Mouse (Mus musculus): ENCODE results near the gene Ccdc13. TPM values are rescaled to one million over a fixed set of nuclear protein-coding genes. Genes with fewer than 3 reads are reported as not detected.

Ccdc13 gene
- total and polyA plus RNA-seq, 3 experiments, result 0.25 TPM; not detected in 2

GRCm38 (mm10) chr9:121856649-121857416 lies 17.6 kb upstream of the Ccdc13 start:
- Histone ChIP-seq H3K4me1 (ENCODE audit: control insufficient read depth in 1 of 2, insufficient read depth in 2 of 2) (peaks cover 0 to 27% of the 10 kb centered on the region in 2 experiments; a peak in 2 of 4 replicates), H3K4me2 (ENCODE audit: insufficient read depth, low read depth, poor library complexity, severe bottlenecking) (peak overlapping the region; percentile 85), H3K9me3 (replicated peaks; ENCODE audit: low read length) (no peaks in the 10 kb centered on the region), H3K36me3 (replicated peaks in 1 of 2; ENCODE audit: control insufficient read depth in 1 of 2, insufficient read depth in 1 of 2, low read length in 1 of 2) (peaks cover 2 to 37% of the 10 kb centered on the region in 2 experiments), H3K79me2 (replicated peaks; ENCODE audit: control insufficient read depth, extremely low read depth, insufficient read depth, poor library complexity, severe bottlenecking) (no peaks in the 10 kb centered on the region; the same call in 1 of the 2 replicates), H3K9ac (ENCODE audit: insufficient read depth, low read depth) (peak overlapping the region; percentile 84), H3K27me3 (replicated peaks) (no peaks in the 10 kb centered on the region), H3K27ac (ENCODE audit: insufficient read depth, low read depth) (peak overlapping the region; percentile 9; the same call in 1 of the 2 replicates), H3K4me3 (replicated peaks in 1 of 3; ENCODE audit: low read depth in 2 of 3, low read length in 2 of 3, poor library complexity in 1 of 3) (peak overlapping the region; percentile 71 to 94 (median 89))
- dilution Hi-C loops (cut with MboI; ENCODE audit: extremely low pct_ligation_motif_present, extremely low pct_unique_long_range_greater_than_20kb, low sequenced_read_pairs) (no loop called here), in situ Hi-C loops (cut with MboI; ENCODE audit: low pct_ligation_motif_present, low pct_unique_long_range_greater_than_20kb, low sequenced_read_pairs) (no loop called here)
- TF ChIP-seq SMC3 (IDR thresholded peaks at IDR 0.05; ENCODE audit: low read depth, low read length), result no peak
- no peak for TF ChIP-seq MXI1 (IDR thresholded peaks at IDR 0.05; ENCODE audit: low read depth, low read length)
- no peak for TF ChIP-seq CTCF (conservative IDR thresholded peaks at IDR 0.05 in 1 of 2, IDR thresholded peaks at IDR 0.05 in 1 of 2; ENCODE audit: low read depth in 2 of 2, low read length in 2 of 2)
- TF ChIP-seq EP300 (IDR thresholded peaks at IDR 0.05; ENCODE audit: low read length), result no peak
- no peak for TF ChIP-seq CHD1 (IDR thresholded peaks at IDR 0.05; ENCODE audit: low read depth, low read length)
- TF ChIP-seq POLR2A (IDR thresholded peaks at IDR 0.05; ENCODE audit: low read depth, low read length), result no peak
- no peak for TF ChIP-seq ELF1 (IDR thresholded peaks at IDR 0.05; ENCODE audit: low read depth, low read length)
- TF ChIP-seq BHLHE40 (IDR thresholded peaks at IDR 0.05; ENCODE audit: low read depth, low read length), result no peak
- TF ChIP-seq MAX (IDR thresholded peaks at IDR 0.05; ENCODE audit: low read length), result no peak
- TF ChIP-seq USF1 (IDR thresholded peaks at IDR 0.05; ENCODE audit: low read depth, low read length), result no peak
- TF ChIP-seq TCF12 (IDR thresholded peaks at IDR 0.05; ENCODE audit: low read depth, low read length), result no peak
- TF ChIP-seq NRF1 (IDR thresholded peaks at IDR 0.05; ENCODE audit: low read depth, low read length), result no peak
- no peak for TF ChIP-seq ETS1 (conservative IDR thresholded peaks at IDR 0.05; ENCODE audit: low read depth, low read length)
- TF ChIP-seq RAD21 (IDR thresholded peaks at IDR 0.05; ENCODE audit: low read depth, low read length), result no peak
- TF ChIP-seq GABPA (IDR thresholded peaks at IDR 0.05; ENCODE audit: insufficient replicate concordance, low read depth, low read length), result no peak
- TF ChIP-seq ZC3H11A (IDR thresholded peaks at IDR 0.05; ENCODE audit: low read depth, low read length), result no peak
- TF ChIP-seq USF2 (conservative IDR thresholded peaks at IDR 0.05; ENCODE audit: low read depth, low read length), result no peak
- TF ChIP-seq MYC (IDR thresholded peaks at IDR 0.05; ENCODE audit: low read depth, low read length), result no peak
- DNase-seq (ENCODE audit: extremely low read depth), result peak; percentile 24

DNA sequence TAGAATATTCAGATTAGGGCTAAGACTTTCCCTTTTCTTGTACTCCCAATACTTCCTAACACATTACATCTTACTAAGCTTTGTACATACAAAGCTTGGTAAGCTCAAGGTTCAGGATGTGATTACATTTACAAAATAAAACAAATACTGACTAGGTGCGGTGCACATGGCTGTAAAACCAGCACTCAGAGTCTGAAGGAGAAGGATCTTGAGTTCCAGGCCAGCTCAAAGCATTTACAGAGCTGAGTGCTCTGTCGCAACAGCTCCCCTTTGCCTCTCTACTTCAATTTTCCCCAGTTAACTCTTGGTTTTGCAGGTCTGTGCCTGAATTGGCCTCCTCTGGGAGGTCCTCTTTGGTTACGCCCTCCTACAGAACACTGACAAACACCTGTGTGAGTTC lies 15.0 kb upstream of the Ccdc13 start:
- no peak overlapping the region for H3K4me2 ChIP-seq (ENCODE audit: insufficient read depth, low read depth, poor library complexity, severe bottlenecking)
- H3K4me3 ChIP-seq (replicated peaks in 1 of 3; ENCODE audit: low read depth in 2 of 3, low read length in 2 of 3, poor library complexity in 1 of 3), result no peak overlapping the region
- in situ Hi-C loops (cut with MboI; ENCODE audit: low pct_ligation_motif_present, low pct_unique_long_range_greater_than_20kb, low sequenced_read_pairs), result no loop called here
- dilution Hi-C loops (cut with MboI; ENCODE audit: extremely low pct_ligation_motif_present, extremely low pct_unique_long_range_greater_than_20kb, low sequenced_read_pairs), result no loop called here
- H3K9ac ChIP-seq (ENCODE audit: insufficient read depth, low read depth), result no peak overlapping the region
- H3K4me1 ChIP-seq (ENCODE audit: control insufficient read depth in 1 of 2, insufficient read depth in 2 of 2), result peaks cover 0 to 27% of the 10 kb centered on the region in 2 experiments; a peak in 2 of 4 replicates
- H3K36me3 ChIP-seq (replicated peaks in 1 of 2; ENCODE audit: control insufficient read depth in 1 of 2, insufficient read depth in 1 of 2, low read length in 1 of 2), result peaks cover 12 to 56% of the 10 kb centered on the region in 2 experiments
- H3K27me3 ChIP-seq (replicated peaks), result no peaks in the 10 kb centered on the region
- no peaks in the 10 kb centered on the region; the same call in 1 of the 2 replicates for H3K79me2 ChIP-seq (replicated peaks; ENCODE audit: control insufficient read depth, extremely low read depth, insufficient read depth, poor library complexity, severe bottlenecking)
- no peak overlapping the region for H3K27ac ChIP-seq (ENCODE audit: insufficient read depth, low read depth)
- no peak for DNase-seq (ENCODE audit: extremely low read depth)
- H3K9me3 ChIP-seq (replicated peaks; ENCODE audit: low read length), result no peaks in the 10 kb centered on the region
- TF ChIP-seq NRF1 (IDR thresholded peaks at IDR 0.05; ENCODE audit: low read depth, low read length) (no peak), RCOR1 (conservative IDR thresholded peaks at IDR 0.05; ENCODE audit: low read depth, low read length) (no peak), TCF12 (IDR thresholded peaks at IDR 0.05; ENCODE audit: low read depth, low read length) (no peak), ZNF384 (IDR thresholded peaks at IDR 0.05; ENCODE audit: low read depth, low read length) (no peak), BHLHE40 (IDR thresholded peaks at IDR 0.05; ENCODE audit: low read depth, low read length) (no peak), MAFK (IDR thresholded peaks at IDR 0.05; ENCODE audit: insufficient replicate concordance, low read length) (no peak), MYC (IDR thresholded peaks at IDR 0.05; ENCODE audit: low read depth, low read length) (no peak), ETS1 (conservative IDR thresholded peaks at IDR 0.05; ENCODE audit: low read depth, low read length) (no peak), EP300 (IDR thresholded peaks at IDR 0.05; ENCODE audit: low read length) (no peak), HCFC1 (IDR thresholded peaks at IDR 0.05; ENCODE audit: low read depth, low read length) (no peak), ZC3H11A (IDR thresholded peaks at IDR 0.05; ENCODE audit: low read depth, low read length) (no peak), MAZ (IDR thresholded peaks at IDR 0.05; ENCODE audit: low read depth, low read length) (no peak), MAX (IDR thresholded peaks at IDR 0.05; ENCODE audit: low read length) (no peak), USF1 (IDR thresholded peaks at IDR 0.05; ENCODE audit: low read depth, low read length) (no peak), TBP (conservative IDR thresholded peaks at IDR 0.05; ENCODE audit: low read depth, low read length) (no peak), NELFE (IDR thresholded peaks at IDR 0.05; ENCODE audit: low read depth, low read length) (no peak), UBTF (IDR thresholded peaks at IDR 0.05; ENCODE audit: low read depth, low read length) (no peak), JUN (IDR thresholded peaks at IDR 0.05; ENCODE audit: insufficient read depth, low read depth, low read length) (no peak), CHD1 (IDR thresholded peaks at IDR 0.05; ENCODE audit: low read depth, low read length) (no peak)
